Mouse (Mus musculus) limb, embryonic 13.5 days (tissue): Measurements from ENCODE around the gene 2410004B18Rik. TPM values are rescaled to one million over a fixed set of nuclear protein-coding genes. Genes with fewer than 3 reads are reported as not detected.
A peak's percentile ranks its signal among the peaks of the same experiment; 100 is the strongest.
"Not testable (repeated sequence)": the region's sequence is repeated elsewhere in the genome, so short reads cannot be mapped to it uniquely, and the experiment has no call there.

Experiments used
- ATAC-seq: fragments of 200-750 bp; cut with Nextera tagmentation; 2 replicates; pipeline ENCODE4 v1.8.0; 2017; ENCODE audit warnings: low read depth, moderate number of reproducible peaks, moderate TSS enrichment; ENCODE audit not compliant: low FRiP score
- H3K27ac ChIP-seq: fragments of 300-500 bp; sonication (generic); 2 replicates; pipeline ENCODE4 v1.5.1; 2015; ENCODE audit warnings: inconsistent platforms, mild to moderate bottlenecking, moderate library complexity
- H3K27me3 ChIP-seq: fragments of 300-500 bp; sonication (generic); 2 replicates; pipeline ENCODE4 v1.6.1; 2015; ENCODE audit warnings: mild to moderate bottlenecking, inconsistent platforms
- H3K36me3 ChIP-seq: fragments of 300-500 bp; sonication (generic); 2 replicates; pipeline ENCODE4 v1.6.1; 2015; ENCODE audit warnings: inconsistent platforms, mild to moderate bottlenecking, moderate library complexity
- H3K4me1 ChIP-seq: fragments of 300-500 bp; sonication (generic); 2 replicates; pipeline ENCODE4 v1.6.1; 2015; ENCODE audit warnings: inconsistent platforms
- H3K4me2 ChIP-seq: fragments of 300-500 bp; sonication (generic); replicated peaks from 2 replicates; pipeline ENCODE4 v1.6.1; 2015; ENCODE audit warnings: inconsistent platforms, mild to moderate bottlenecking, moderate library complexity
- H3K4me3 ChIP-seq: fragments of 300-500 bp; sonication (generic); 2 replicates; pipeline ENCODE4 v1.5.1; 2015; ENCODE audit warnings: moderate library complexity, mild to moderate bottlenecking, inconsistent platforms
- H3K9ac ChIP-seq: fragments of 300-500 bp; sonication (generic); 2 replicates; pipeline ENCODE4 v1.6.1; 2015; ENCODE audit warnings: mild to moderate bottlenecking, inconsistent platforms
- H3K9me3 ChIP-seq: fragments of 300-500 bp; sonication (generic); 2 replicates; pipeline ENCODE4 v1.6.1; 2016; ENCODE audit warnings: inconsistent platforms
- WGBS: fragments of 180-500 bp; shearing (Covaris S2); methylation state at CpG from one replicate; pipeline ENCODE4 v1.1.7; 2015; 5-methylcytosine and 5-hydroxymethylcytosine counted together
- polyA plus RNA-seq: library from polyadenylated mRNA; unstranded; fragments of >200 nt; fragmentation: Nextera tagmentation; extraction: Ambion mirVana; gene quantifications from 2 replicates; pipeline ENCODE4 v1.2.1, GENCODE M21; 2015

2410004B18Rik gene
- polyA plus RNA-seq, 1 experiment from 2014 or later, result 48.6 TPM

GRCm38 (mm10) chr3:145952945-145953344 is 15.1 kb downstream of the 2410004B18Rik start:
- 84% methylated on average over 7 of the region's 7 CpGs for WGBS
- no peak for ATAC-seq
- H3K9me3 ChIP-seq, result 0 out of 2 replicates have a peak, but pooled peaks cover 3% of the 10 kb centered on the region

GRCm38 (mm10) chr3:145953411-145953810 is 15.6 kb downstream of the 2410004B18Rik start:
- 0 out of 2 replicates have a peak, but pooled peaks cover 3% of the 10 kb centered on the region for H3K9me3 ChIP-seq
- H3K4me3 ChIP-seq, result no peak overlapping the region
- 91% methylated on average over 2 of the region's 2 CpGs for WGBS
- H3K27me3 ChIP-seq, result no peaks in the 10 kb centered on the region
- no peak overlapping the region for H3K9ac ChIP-seq
- H3K27ac ChIP-seq, result no peak overlapping the region
- no peak for ATAC-seq
- peaks cover 7% of the 10 kb centered on the region; the same call in 1 of the 2 replicates for H3K4me1 ChIP-seq
- H3K36me3 ChIP-seq, result no peaks in the 10 kb centered on the region
- no peak overlapping the region for H3K4me2 ChIP-seq

More at GRCm38 (mm10) chr3:145952945-145953344, 15.1 kb downstream of the 2410004B18Rik start:
- Histone ChIP-seq H3K4me2 (no peak overlapping the region), H3K4me3 (no peak overlapping the region), H3K9ac (no peak overlapping the region), H3K4me1 (peaks cover 7% of the 10 kb centered on the region; the same call in 1 of the 2 replicates), H3K27ac (no peak overlapping the region), H3K36me3 (no peaks in the 10 kb centered on the region), H3K27me3 (no peaks in the 10 kb centered on the region)

GRCm38 (mm10) chr3:145959824-145960223 is 22.0 kb downstream of the 2410004B18Rik start:
- Histone ChIP-seq H3K36me3 (no peaks in the 10 kb centered on the region), H3K4me2 (no peak overlapping the region), H3K4me3 (no peak overlapping the region), H3K27ac (no peak overlapping the region), H3K27me3 (peaks cover 19% of the 10 kb centered on the region), H3K9ac (no peak overlapping the region), H3K9me3 (0 out of 2 replicates have a peak, but pooled peaks cover 3% of the 10 kb centered on the region), H3K4me1 (peaks cover 25% of the 10 kb centered on the region)
- WGBS, result 73% methylated on average over 1 of the region's 1 CpGs
- no peak for ATAC-seq

GRCm38 (mm10) chr3:145962411-145962810 is 24.6 kb downstream of the 2410004B18Rik start:
- 22% methylated on average over 9 of the region's 9 CpGs for WGBS

GRCm38 (mm10) chr3:145963101-145964017 is 25.5 kb downstream of the 2410004B18Rik start:
- no peaks in the 10 kb centered on the region for H3K36me3 ChIP-seq
- H3K4me1 ChIP-seq, result peaks cover 31% of the 10 kb centered on the region
- peaks cover 19% of the 10 kb centered on the region for H3K27me3 ChIP-seq
- H3K9me3 ChIP-seq, result no peaks in the 10 kb centered on the region
- no peak for ATAC-seq
- WGBS, result 13% methylated on average over 31 of the region's 31 CpGs
- H3K27ac ChIP-seq, result peak overlapping the region; percentile 55
- H3K4me2 ChIP-seq, result peak overlapping the region; percentile 51
- H3K9ac ChIP-seq, result no peak overlapping the region
- H3K4me3 ChIP-seq, result peak overlapping the region; percentile 14

More at GRCm38 (mm10) chr3:145962411-145962810, 24.6 kb downstream of the 2410004B18Rik start:
- Histone ChIP-seq H3K27me3 (peaks cover 19% of the 10 kb centered on the region), H3K4me1 (peaks cover 31% of the 10 kb centered on the region), H3K9ac (no peak overlapping the region), H3K36me3 (no peaks in the 10 kb centered on the region), H3K9me3 (no peaks in the 10 kb centered on the region), H3K4me2 (no peak overlapping the region), H3K27ac (no peak overlapping the region), H3K4me3 (no peak overlapping the region)
- ATAC-seq, result no peak

- Histone ChIP-seq H3K36me3 (no peaks in the 10 kb centered on the region), H3K9me3 (no peaks in the 10 kb centered on the region), H3K4me3 (peak overlapping the region; percentile 14), H3K27me3 (peaks cover 19% of the 10 kb centered on the region), H3K27ac (peak overlapping the region; percentile 39; the same call in 1 of the 2 replicates), H3K4me2 (peak overlapping the region; percentile 51), H3K9ac (no peak overlapping the region), H3K4me1 (peaks cover 33% of the 10 kb centered on the region)
- no peak for ATAC-seq
- WGBS, result 16% methylated on average over 10 of the region's 10 CpGs
Measured at GRCm38 (mm10) chr3:145964018-145964387, 26.2 kb downstream of the 2410004B18Rik start.

- WGBS, result 2% methylated on average over 10 of the region's 10 CpGs
- no peaks in the 10 kb centered on the region for H3K36me3 ChIP-seq
- H3K9ac ChIP-seq, result no peak overlapping the region
- no peaks in the 10 kb centered on the region for H3K9me3 ChIP-seq
- H3K4me2 ChIP-seq, result peak overlapping the region; percentile 51
- H3K27ac ChIP-seq, result no peak overlapping the region
- peaks cover 19% of the 10 kb centered on the region for H3K27me3 ChIP-seq
- H3K4me1 ChIP-seq, result peaks cover 37% of the 10 kb centered on the region
- peak; percentile 89; the same call in 1 of the 2 replicates for ATAC-seq
- H3K4me3 ChIP-seq, result 0 out of 2 replicates have a peak overlapping the region, but pooled peaks have one; percentile 17
Measured at GRCm38 (mm10) chr3:145964473-145964872, 26.7 kb downstream of the 2410004B18Rik start.

GRCm38 (mm10) chr3:145965583-145965982 is 27.8 kb downstream of the 2410004B18Rik start:
- not testable (repeated sequence) for H3K4me2 ChIP-seq, ATAC-seq, H3K4me3 ChIP-seq, H3K27ac ChIP-seq, H3K36me3 ChIP-seq, H3K9me3 ChIP-seq, H3K9ac ChIP-seq
- Histone ChIP-seq H3K27me3 (peaks cover 19% of the 10 kb centered on the region), H3K4me1 (peaks cover 40% of the 10 kb centered on the region)
- WGBS, result 78% methylated on average over 3 of the region's 3 CpGs

- peaks cover 16% of the 10 kb centered on the region for H3K27me3 ChIP-seq
- H3K9ac ChIP-seq, result no peak overlapping the region
- H3K4me2 ChIP-seq, result no peak overlapping the region
- H3K9me3 ChIP-seq, result no peaks in the 10 kb centered on the region
- WGBS, result 88% methylated on average over 5 of the region's 5 CpGs
- no peak for ATAC-seq
- H3K4me3 ChIP-seq, result no peak overlapping the region
- no peak overlapping the region for H3K27ac ChIP-seq
- H3K4me1 ChIP-seq, result peaks cover 40% of the 10 kb centered on the region
- no peaks in the 10 kb centered on the region for H3K36me3 ChIP-seq
Measured at GRCm38 (mm10) chr3:145966806-145967205, 29.0 kb downstream of the 2410004B18Rik start.

GRCm38 (mm10) chr3:145969031-145969501 is 31.3 kb downstream of the 2410004B18Rik start:
- H3K9ac ChIP-seq, result no peak overlapping the region
- no peaks in the 10 kb centered on the region for H3K36me3 ChIP-seq
- H3K27ac ChIP-seq, result no peak overlapping the region; the same call in 1 of the 2 replicates
- no peak overlapping the region for H3K4me2 ChIP-seq
- ATAC-seq, result no peak
- 47% methylated on average over 14 of the region's 14 CpGs for WGBS
- no peaks in the 10 kb centered on the region for H3K27me3 ChIP-seq
- peaks cover 20% of the 10 kb centered on the region for H3K4me1 ChIP-seq
- no peak overlapping the region for H3K4me3 ChIP-seq
- H3K9me3 ChIP-seq, result peaks cover 2% of the 10 kb centered on the region

- ATAC-seq, result no peak
- no peak overlapping the region for H3K4me3 ChIP-seq
- H3K9me3 ChIP-seq, result peaks cover 12% of the 10 kb centered on the region
- no peak overlapping the region for H3K4me2 ChIP-seq
- no peaks in the 10 kb centered on the region for H3K27me3 ChIP-seq
- 76% methylated on average over 10 of the region's 10 CpGs for WGBS
- peaks cover 8% of the 10 kb centered on the region; the same call in 1 of the 2 replicates for H3K4me1 ChIP-seq
- no peaks in the 10 kb centered on the region for H3K36me3 ChIP-seq
- H3K27ac ChIP-seq, result no peak overlapping the region
- H3K9ac ChIP-seq, result no peak overlapping the region
Measured at GRCm38 (mm10) chr3:145971501-145971900, 33.7 kb downstream of the 2410004B18Rik start.

- Histone ChIP-seq H3K27ac (no peak overlapping the region), H3K9me3 (peaks cover 12% of the 10 kb centered on the region), H3K4me2 (no peak overlapping the region), H3K27me3 (no peaks in the 10 kb centered on the region), H3K36me3 (no peaks in the 10 kb centered on the region), H3K4me3 (no peak overlapping the region), H3K4me1 (no peaks in the 10 kb centered on the region), H3K9ac (no peak overlapping the region)
- WGBS, result 70% methylated on average over 7 of the region's 7 CpGs
- ATAC-seq, result no peak
Measured at GRCm38 (mm10) chr3:145974986-145975385, 37.2 kb downstream of the 2410004B18Rik start.
